Mouse (Mus musculus) ES-Bruce4 (cell line): ENCODE data around the gene Rsph6a.

Experiments used
- CTCF ChIP-seq: IDR thresholded peaks from one replicate; pipeline ENCODE4 v1.8.1; 2011; ENCODE audit warnings: low read depth, low read length
- EP300 ChIP-seq: IDR thresholded peaks from 2 replicates; pipeline ENCODE4 v1.6.1; 2011; ENCODE audit warnings: low read depth, low read length; ENCODE audit not compliant: insufficient read depth

- TF ChIP-seq CTCF (no peak), EP300 (no peak)
Measured at GRCm38 (mm10) chr7:19103741-19104140, 49.3 kb downstream of the Rsph6a start.
